Mouse (Mus musculus) heart, postnatal 25 days (tissue): ENCODE measurements around the gene Eif2b3. TPM values are rescaled to one million over a fixed set of nuclear protein-coding genes. Genes with fewer than 3 reads are reported as not detected.
A peak's percentile ranks its signal among the peaks of the same experiment; 100 is the strongest.

Source experiments
- DNase-seq: peaks from one replicate; pipeline ENCODE4 v3.0.0; 2022; ENCODE audit warnings: low spot score
- intact Hi-C: fragments of 180-260 bp; cut with DNase I; formaldehyde crosslinking; loops from one replicate; pipeline ENCODE4 v1.15.1; 2025
- total RNA-seq, 2 experiments: library from RNA; stranded (reverse); gene quantifications; 2 replicates each; pipeline ENCODE4 v1.2.3; 2021

The Eif2b3 gene
- total RNA-seq: 10 to 100 TPM; 13.5 to 13.8 TPM

GRCm38 (mm10) chr4:117019206-117020134 is at the start of gene Eif2b3:
Eif2b3 (plus strand) TSS chr4:117019402.
- DNase-seq: peak; percentile 83
- intact Hi-C loops: loop anchor here (5.0 kb wide), 1 partner anchor 103 kb away; no protein-coding TSS in a partner anchor

- intact Hi-C loops: no loop called here
- DNase-seq: no peak
Measured at GRCm38 (mm10) chr4:116976503-116976902, 42.7 kb upstream of the Eif2b3 start.

DNA sequence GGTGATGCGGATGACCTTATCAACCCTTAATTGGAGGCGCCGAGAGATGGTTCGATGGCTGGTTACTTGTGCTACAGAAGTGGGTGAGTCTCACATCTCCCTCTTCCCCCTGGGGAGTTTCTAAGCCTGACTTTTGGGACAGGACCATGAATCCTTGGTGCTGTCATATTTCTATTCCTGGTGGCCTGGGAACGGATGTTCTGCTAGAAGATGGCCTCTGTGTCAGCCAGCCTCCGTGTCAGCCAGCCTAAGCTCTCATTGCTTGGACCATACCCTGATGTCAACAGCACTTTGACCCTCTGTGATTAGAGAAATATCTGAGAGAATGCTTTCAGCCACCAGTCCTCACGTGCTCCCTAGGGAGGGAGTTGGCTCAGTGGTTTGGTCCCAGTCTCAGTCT is 33.5 kb upstream of the Eif2b3 start:
- no peak for DNase-seq
- intact Hi-C loops: no loop called here

DNA sequence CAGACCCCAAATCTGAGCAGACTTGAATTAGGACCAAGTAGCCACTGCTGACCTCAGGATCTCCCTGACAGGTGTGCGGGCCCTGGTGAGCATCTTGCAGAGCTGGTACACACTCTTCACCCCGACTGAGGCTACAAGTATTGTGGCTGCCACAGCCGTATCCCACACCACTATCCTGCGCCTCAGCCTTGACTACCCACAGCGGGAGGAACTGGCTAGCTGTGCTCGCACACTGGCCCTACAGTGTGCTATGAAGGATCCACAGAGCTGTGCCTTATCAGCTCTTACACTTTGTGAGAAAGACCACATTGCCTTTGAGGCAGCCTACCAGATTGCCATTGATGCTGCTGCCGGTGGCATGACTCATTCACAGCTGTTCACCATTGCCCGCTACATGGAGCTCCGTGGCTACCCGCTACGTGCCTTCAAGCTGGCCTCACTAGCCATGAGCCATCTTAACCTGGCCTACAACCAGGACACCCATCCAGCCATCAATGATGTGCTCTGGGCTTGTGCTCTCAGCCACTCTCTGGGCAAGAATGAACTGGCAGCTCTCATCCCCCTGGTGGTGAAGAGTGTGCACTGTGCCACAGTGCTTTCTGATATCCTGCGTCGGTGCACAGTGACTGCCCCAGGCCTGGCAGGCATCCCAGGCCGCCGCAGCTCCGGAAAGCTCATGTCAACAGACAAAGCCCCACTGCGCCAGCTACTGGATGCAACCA is 32.6 kb upstream of the Eif2b3 start:
- DNase-seq: no peak
- intact Hi-C loops: no loop called here

GRCm38 (mm10) chr4:116987122-116987456 is 32.1 kb upstream of the Eif2b3 start:
- DNase-seq: no peak
- intact Hi-C loops: no loop called here

GRCm38 (mm10) chr4:116989731-116990130 is 29.5 kb upstream of the Eif2b3 start:
- intact Hi-C loops: loop anchor here (2.0 to 5.0 kb wide), 2 partner anchors 161 to 182 kb away; partner anchors contain the start of genes Mutyh and Toe1

GRCm38 (mm10) chr4:116991366-116991765 is 27.8 kb upstream of the Eif2b3 start:
- intact Hi-C loops: loop anchor here (1.0 to 5.0 kb wide), 3 partner anchors 163 to 272 kb away; partner anchors contain the start of genes Mutyh and Toe1
- no peak for DNase-seq

More at GRCm38 (mm10) chr4:116989731-116990130, 29.5 kb upstream of the Eif2b3 start:
- no peak for DNase-seq

GRCm38 (mm10) chr4:116993672-116994621 is 25.3 kb upstream of the Eif2b3 start, which contains the start of gene Urod:
Urod (minus strand) TSS chr4:116994413.
- peak; percentile 90 for DNase-seq
- intact Hi-C loops: loop anchor here (5.0 kb wide), 1 partner anchor 187 kb away; the partner anchor contains the start of genes Mutyh and Toe1

- DNase-seq: no peak
- intact Hi-C loops: no loop called here
Measured at GRCm38 (mm10) chr4:116995131-116995797, 23.9 kb upstream of the Eif2b3 start, which contains the start of gene Hectd3. Hectd3 (plus strand) TSS chr4:116995317.

DNA sequence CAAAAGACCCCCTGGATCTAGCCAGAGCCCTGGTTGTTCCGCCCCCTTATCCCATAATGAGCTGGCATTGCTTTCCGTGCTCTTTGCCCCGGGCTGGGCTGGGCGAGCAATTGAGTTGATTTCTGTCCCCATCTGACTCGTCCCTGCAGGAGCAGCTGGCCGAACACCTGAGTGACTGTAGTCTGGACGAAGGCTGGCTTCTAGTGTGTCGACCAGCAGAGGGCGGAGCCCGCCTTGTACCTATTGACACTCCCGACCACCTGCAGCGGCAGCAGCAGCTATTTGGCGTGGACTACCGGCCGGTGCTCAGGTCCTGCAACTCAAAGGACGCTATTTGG is 23.4 kb upstream of the Eif2b3 start:
- intact Hi-C loops: no loop called here
- no peak for DNase-seq

DNA sequence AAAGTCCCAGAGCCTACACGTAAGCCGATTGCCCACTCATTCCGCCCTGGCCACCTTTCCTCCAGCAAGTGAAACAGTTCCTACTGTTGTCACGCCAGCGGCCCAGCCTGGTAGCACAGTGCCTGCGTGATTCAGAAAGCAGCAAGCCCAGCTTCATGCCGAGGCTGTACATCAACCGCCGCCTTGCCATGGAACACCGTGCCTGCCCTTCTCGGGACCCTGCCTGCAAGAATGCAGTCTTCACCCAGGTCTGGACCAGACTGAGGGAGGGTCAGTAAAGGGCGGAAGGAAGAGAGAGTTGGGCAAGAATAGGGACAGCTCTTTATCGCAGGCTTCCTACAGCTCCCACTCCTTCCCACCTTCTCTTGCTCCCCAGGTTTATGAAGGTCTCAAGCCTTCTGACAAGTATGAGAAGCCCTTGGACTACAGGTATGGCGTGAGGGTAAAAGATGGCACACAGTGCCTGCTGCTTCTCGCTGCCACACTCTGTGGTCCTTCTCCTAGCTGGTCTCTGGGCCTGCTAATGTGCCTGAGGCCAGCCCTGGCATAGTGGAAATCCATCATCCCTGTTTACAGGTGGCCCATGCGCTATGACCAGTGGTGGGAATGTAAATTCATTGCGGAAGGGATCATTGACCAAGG is 19.6 kb upstream of the Eif2b3 start:
- DNase-seq: no peak
- intact Hi-C loops: loop anchor here (5.0 kb wide), 2 partner anchors 123 to 218 kb away; no protein-coding TSS in a partner anchor

DNA sequence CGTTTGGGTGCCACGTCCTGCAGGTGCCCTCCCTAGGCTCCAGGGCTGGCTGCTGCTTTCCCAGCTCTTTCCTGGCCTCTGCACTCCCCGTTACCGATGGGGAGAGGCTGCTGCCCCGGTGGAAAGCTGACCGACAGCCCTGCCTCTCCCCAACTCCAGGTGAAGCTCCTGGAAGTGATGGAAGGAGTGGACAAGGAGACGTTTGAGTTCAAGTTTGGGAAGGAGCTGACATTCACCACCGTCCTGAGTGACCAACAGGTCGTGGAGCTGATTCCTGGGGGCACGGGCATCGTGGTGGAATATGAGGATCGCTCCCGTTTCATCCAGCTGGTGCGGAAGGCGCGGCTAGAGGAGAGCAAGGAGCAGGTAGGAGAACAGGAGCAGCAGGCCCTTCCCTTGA is 17.2 kb upstream of the Eif2b3 start:
- intact Hi-C loops: loop anchor here (1.0 to 5.0 kb wide), 3 partner anchors 120 to 215 kb away; no protein-coding TSS in a partner anchor
- DNase-seq: no peak

- no peak for DNase-seq
- intact Hi-C loops: loop anchor here (1.0 to 5.0 kb wide), 3 partner anchors 119 to 214 kb away; no protein-coding TSS in a partner anchor
Measured at GRCm38 (mm10) chr4:117002543-117003521, 16.4 kb upstream of the Eif2b3 start.

DNA sequence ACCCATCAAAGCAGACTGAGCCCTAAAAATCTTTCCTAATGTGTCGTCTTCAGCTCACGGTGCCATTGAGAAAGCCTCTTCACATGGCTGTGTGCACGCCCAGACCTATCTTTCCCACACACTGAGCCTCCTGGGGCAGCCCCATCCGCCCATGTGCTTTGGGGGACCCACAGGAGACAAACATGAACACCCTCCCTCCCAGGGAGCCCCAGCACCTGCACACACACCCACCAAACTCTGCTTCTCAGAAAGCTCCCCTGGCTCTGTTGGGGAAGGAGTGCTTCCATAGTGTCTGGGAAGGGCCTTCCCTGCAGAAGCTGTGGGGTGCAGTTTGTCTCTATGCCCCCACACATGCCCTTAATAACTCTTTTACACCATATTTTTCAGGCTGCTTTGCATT is 14.6 kb upstream of the Eif2b3 start:
- DNase-seq: no peak
- intact Hi-C loops: loop anchor here (5.0 kb wide), 2 partner anchors 118 to 213 kb away; no protein-coding TSS in a partner anchor

GRCm38 (mm10) chr4:117005611-117006400 is 13.4 kb upstream of the Eif2b3 start:
- no peak for DNase-seq
- intact Hi-C loops: no loop called here

GRCm38 (mm10) chr4:117007058-117007457 is 12.1 kb upstream of the Eif2b3 start:
- no peak for DNase-seq
- intact Hi-C loops: no loop called here
